Mouse (Mus musculus): ENCODE results near the gene Gatd1.

- TF ChIP-seq CTCF (IDR thresholded peaks at IDR 0.05; ENCODE audit: control insufficient read depth, insufficient read depth, low read length) (no peak), POLR2A (IDR thresholded peaks at IDR 0.05; ENCODE audit: borderline replicate concordance, control insufficient read depth, low read depth, low read length) (no peak)
These were observed 46.6 kb downstream of the Gatd1 start for GRCm38 (mm10) chr7:141367358-141367757.

Measured in bone marrow, adult 2 months (tissue).